Mouse (Mus musculus): ENCODE results near the gene Syt2.

DNA sequence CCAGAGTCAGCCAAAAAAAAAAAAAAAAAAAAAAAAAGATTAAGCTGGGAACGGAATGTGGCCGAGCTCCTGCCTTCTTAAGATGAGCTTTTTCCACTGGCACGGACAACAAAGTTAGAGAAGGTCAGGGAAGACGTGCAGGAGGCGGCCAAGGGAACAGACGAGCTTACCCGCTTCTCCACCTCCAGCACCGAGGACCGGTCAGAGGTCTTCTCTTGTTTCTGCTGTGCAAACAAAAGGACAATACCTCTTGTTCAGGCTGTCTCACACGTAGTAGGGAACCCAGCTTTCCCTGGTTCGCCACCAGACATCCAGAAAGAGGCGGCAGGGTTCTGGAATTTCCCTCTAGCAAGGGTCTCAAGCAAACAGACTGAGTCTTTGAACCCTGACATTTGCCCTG is 126.8 kb downstream of the Syt2 start:
- no peak for TF ChIP-seq CTCF (conservative IDR thresholded peaks at IDR 0.05; ENCODE audit: insufficient read depth, insufficient read length, low read depth, low read length)
- no peak for TF ChIP-seq POLR2A (IDR thresholded peaks at IDR 0.05; ENCODE audit: low read depth, low read length)

All from kidney, adult 2 months (tissue).